Mouse (Mus musculus): Measurements from ENCODE around the gene Gm614. TPM values are rescaled to one million over a fixed set of nuclear protein-coding genes. Genes with fewer than 3 reads are reported as not detected.
A peak's percentile ranks its signal among the peaks of the same experiment; 100 is the strongest.

Gene Gm614
- polyA plus RNA-seq, 1 experiment from 2014 or later = not detected

GRCm38 (mm10) chrX:101285534-101285933 lies 21.7 kb upstream of the Gm614 start:
- Histone ChIP-seq H3K4me2 (ENCODE audit: low read length) (no peak overlapping the region), H3K9ac (ENCODE audit: low read depth, low read length) (no peak overlapping the region), H3K4me3 (replicated peaks; ENCODE audit: low read depth, low read length) (no peak overlapping the region), H3K27me3 (ENCODE audit: insufficient read depth, low read length) (no peaks in the 10 kb centered on the region), H3K27ac (no peak overlapping the region), H3K36me3 (ENCODE audit: insufficient read depth, low read length) (peaks cover 10% of the 10 kb centered on the region; the same call in 1 of the 2 replicates), H3K4me1 (replicated peaks; ENCODE audit: insufficient read depth, low read length) (no peaks in the 10 kb centered on the region), H3K9me3 (replicated peaks; ENCODE audit: low read length) (no peaks in the 10 kb centered on the region)
- WGBS = 31% methylated on average over 6 of the region's 6 CpGs
- peak; percentile 84 for TF ChIP-seq CTCF (IDR thresholded peaks at IDR 0.05; ENCODE audit: low read depth)
- DNase-seq (ENCODE audit: low spot score) = peak; percentile 63
- no peak for ATAC-seq (replicated peaks; ENCODE audit: low FRiP score, low read depth)

GRCm38 (mm10) chrX:101282813-101283212 lies 19.0 kb upstream of the Gm614 start:
- 72% methylated on average over 6 of the region's 6 CpGs for WGBS
- Histone ChIP-seq H3K9me3 (replicated peaks; ENCODE audit: low read length) (no peaks in the 10 kb centered on the region), H3K4me2 (ENCODE audit: low read length) (no peak overlapping the region), H3K4me1 (replicated peaks; ENCODE audit: insufficient read depth, low read length) (no peaks in the 10 kb centered on the region), H3K27me3 (ENCODE audit: insufficient read depth, low read length) (no peaks in the 10 kb centered on the region), H3K4me3 (replicated peaks; ENCODE audit: low read depth, low read length) (no peak overlapping the region), H3K27ac (no peak overlapping the region), H3K36me3 (ENCODE audit: insufficient read depth, low read length) (0 out of 2 replicates have a peak, but pooled peaks cover 2% of the 10 kb centered on the region), H3K9ac (ENCODE audit: low read depth, low read length) (no peak overlapping the region)
- TF ChIP-seq CTCF (IDR thresholded peaks at IDR 0.05; ENCODE audit: low read depth) = no peak
- no peak for ATAC-seq (replicated peaks; ENCODE audit: low FRiP score, low read depth)
- DNase-seq (ENCODE audit: low spot score) = no peak

GRCm38 (mm10) chrX:101273875-101274738 lies 10.3 kb upstream of the Gm614 start, which contains the start of gene Med12:
Gene Med12 (plus strand): TSS chrX:101274030.
- peak; percentile 95 for DNase-seq (ENCODE audit: low spot score)
- ATAC-seq (replicated peaks; ENCODE audit: low FRiP score, low read depth) = peak; percentile 99
- no peaks in the 10 kb centered on the region for H3K27me3 ChIP-seq (ENCODE audit: insufficient read depth, low read length)
- peak within 1 kb of the TSS; percentile 54 for H3K4me2 ChIP-seq (ENCODE audit: low read length)
- peak within 1 kb of the TSS; percentile 54 for H3K4me3 ChIP-seq (replicated peaks; ENCODE audit: low read depth, low read length)
- no peak for TF ChIP-seq CTCF (IDR thresholded peaks at IDR 0.05; ENCODE audit: low read depth)
- no peaks in the 10 kb centered on the region for H3K4me1 ChIP-seq (replicated peaks; ENCODE audit: insufficient read depth, low read length)
- 27% methylated on average over 54 of the region's 54 CpGs for WGBS
- H3K9me3 ChIP-seq (replicated peaks; ENCODE audit: low read length) = no peaks in the 10 kb centered on the region
- peak within 1 kb of the TSS; percentile 70 for H3K9ac ChIP-seq (ENCODE audit: low read depth, low read length)
- peak within 1 kb of the TSS; percentile 77 for H3K27ac ChIP-seq
- no peaks in the 10 kb centered on the region for H3K36me3 ChIP-seq (ENCODE audit: insufficient read depth, low read length)

GRCm38 (mm10) chrX:101273410-101273809 lies 9.6 kb upstream of the Gm614 start:
- H3K9ac ChIP-seq (ENCODE audit: low read depth, low read length) = no peak overlapping the region
- 28% methylated on average over 6 of the region's 6 CpGs for WGBS
- ATAC-seq (replicated peaks; ENCODE audit: low FRiP score, low read depth) = no peak

GRCm38 (mm10) chrX:101268755-101269124 lies 4.9 kb upstream of the Gm614 start, which contains the start of gene Gm20489:
Gene Gm20489 (minus strand): TSS chrX:101269023.
- Histone ChIP-seq H3K4me1 (replicated peaks; ENCODE audit: insufficient read depth, low read length) (0 out of 2 replicates have a peak, but pooled peaks cover 2% of the 10 kb centered on the region), H3K9me3 (replicated peaks; ENCODE audit: low read length) (no peaks in the 10 kb centered on the region), H3K4me2 (ENCODE audit: low read length) (peak within 1 kb of the TSS; percentile 18), H3K4me3 (replicated peaks; ENCODE audit: low read depth, low read length) (no peak within 1 kb of the TSS), H3K36me3 (ENCODE audit: insufficient read depth, low read length) (no peaks in the 10 kb centered on the region), H3K9ac (ENCODE audit: low read depth, low read length) (no peak within 1 kb of the TSS), H3K27me3 (ENCODE audit: insufficient read depth, low read length) (no peaks in the 10 kb centered on the region), H3K27ac (no peak within 1 kb of the TSS)
- WGBS = 42% methylated on average over 3 of the region's 3 CpGs
- ATAC-seq (replicated peaks; ENCODE audit: low FRiP score, low read depth) = no peak
- no peak for DNase-seq (ENCODE audit: low spot score)
- TF ChIP-seq CTCF (IDR thresholded peaks at IDR 0.05; ENCODE audit: low read depth) = no peak

More at GRCm38 (mm10) chrX:101273410-101273809, 9.6 kb upstream of the Gm614 start:
- H3K36me3 ChIP-seq (ENCODE audit: insufficient read depth, low read length) = no peaks in the 10 kb centered on the region
- no peak for DNase-seq (ENCODE audit: low spot score)
- no peak for TF ChIP-seq CTCF (IDR thresholded peaks at IDR 0.05; ENCODE audit: low read depth)
- no peaks in the 10 kb centered on the region for H3K9me3 ChIP-seq (replicated peaks; ENCODE audit: low read length)
- H3K4me1 ChIP-seq (replicated peaks; ENCODE audit: insufficient read depth, low read length) = no peaks in the 10 kb centered on the region
- H3K27ac ChIP-seq = no peak overlapping the region
- no peaks in the 10 kb centered on the region for H3K27me3 ChIP-seq (ENCODE audit: insufficient read depth, low read length)
- peak overlapping the region; percentile 54; the same call in 1 of the 2 replicates for H3K4me2 ChIP-seq (ENCODE audit: low read length)
- peak overlapping the region; percentile 54 for H3K4me3 ChIP-seq (replicated peaks; ENCODE audit: low read depth, low read length)

- Histone ChIP-seq H3K9ac (ENCODE audit: low read depth, low read length) (no peak within 1 kb of the TSS), H3K4me3 (replicated peaks; ENCODE audit: low read depth, low read length) (no peak within 1 kb of the TSS), H3K36me3 (ENCODE audit: insufficient read depth, low read length) (no peaks in the 10 kb centered on the region), H3K27ac (no peak within 1 kb of the TSS), H3K27me3 (ENCODE audit: insufficient read depth, low read length) (no peaks in the 10 kb centered on the region), H3K4me2 (ENCODE audit: low read length) (peak within 1 kb of the TSS; percentile 18), H3K9me3 (replicated peaks; ENCODE audit: low read length) (no peaks in the 10 kb centered on the region), H3K4me1 (replicated peaks; ENCODE audit: insufficient read depth, low read length) (0 out of 2 replicates have a peak, but pooled peaks cover 2% of the 10 kb centered on the region)
- no peak for TF ChIP-seq CTCF (IDR thresholded peaks at IDR 0.05; ENCODE audit: low read depth)
- 64% methylated on average over 5 of the region's 5 CpGs for WGBS
- DNase-seq (ENCODE audit: low spot score) (peak; percentile 16), ATAC-seq (replicated peaks; ENCODE audit: low FRiP score, low read depth) (no peak)
Measured at GRCm38 (mm10) chrX:101268025-101268754, 4.4 kb upstream of the Gm614 start, which contains the start of gene Il2rg. Gene Il2rg (minus strand): TSS chrX:101268255.

All from kidney, postnatal 0 days (tissue).